Mouse (Mus musculus): Measurements from ENCODE around the gene Kcnj5. TPM values are rescaled to one million over a fixed set of nuclear protein-coding genes. Genes with fewer than 3 reads are reported as not detected.

Gene Kcnj5
- total and polyA plus RNA-seq, 3 experiments = not detected

DNA sequence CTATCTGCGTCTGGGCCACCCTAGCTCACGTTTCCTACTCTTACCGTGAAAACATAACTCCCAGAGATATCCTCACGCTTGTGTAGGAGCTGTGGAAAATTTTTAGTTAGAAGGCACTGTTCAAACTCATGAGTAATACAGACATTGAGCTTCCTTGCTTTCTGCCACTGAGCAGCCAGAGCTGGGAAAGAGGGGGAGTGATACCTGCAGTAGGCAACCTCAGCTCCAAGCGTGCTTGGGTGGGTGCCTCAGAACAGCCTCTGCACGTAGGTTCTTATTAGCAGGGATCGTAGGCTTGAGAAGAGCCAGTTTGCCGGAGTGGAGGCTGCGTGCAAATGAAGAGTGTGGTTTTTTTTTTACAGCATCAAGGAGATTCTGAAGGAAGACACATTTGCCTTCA lies 47.6 kb upstream of the Kcnj5 start:
- Histone ChIP-seq H3K79me2 (ENCODE audit: control insufficient read depth, insufficient read depth, low read length, poor library complexity) (no peaks in the 10 kb centered on the region), H3K4me1 (ENCODE audit: control insufficient read depth in 1 of 2, insufficient read depth in 2 of 2, low read length in 2 of 2) (no peaks in the 10 kb centered on the region), H3K9ac (ENCODE audit: control insufficient read depth, low read depth, low read length, poor library complexity, severe bottlenecking) (no peak overlapping the region), H3K27ac (ENCODE audit: control insufficient read depth, low read depth, low read length) (no peak overlapping the region), H3K4me3 (ENCODE audit: control insufficient read depth in 1 of 2, insufficient read depth in 1 of 2, low read depth in 2 of 2, low read length in 2 of 2) (no peak overlapping the region), H3K36me3 (ENCODE audit: control insufficient read depth in 1 of 2, insufficient read depth in 2 of 2, low read length in 2 of 2) (no peaks in the 10 kb centered on the region), H3K9me3 (replicated peaks; ENCODE audit: insufficient read depth, low read length) (no peaks in the 10 kb centered on the region), H3K27me3 (ENCODE audit: control insufficient read depth in 1 of 2, insufficient read depth in 2 of 2, low read length in 2 of 2) (no peaks in the 10 kb centered on the region)
- no peak for DNase-seq (ENCODE audit: low read depth, low spot score)
- TF ChIP-seq EP300 (IDR thresholded peaks at IDR 0.05; ENCODE audit: low read depth in 1 of 2, low read length in 2 of 2) = no peak
- no peak for TF ChIP-seq GATA1 (IDR thresholded peaks at IDR 0.05; ENCODE audit: low read depth, low read length)
- TF ChIP-seq CHD2 (IDR thresholded peaks at IDR 0.05; ENCODE audit: low read length) = no peak
- no peak for TF ChIP-seq SMC3 (IDR thresholded peaks at IDR 0.05; ENCODE audit: low read depth, low read length)
- no peak for TF ChIP-seq ELF1 (IDR thresholded peaks at IDR 0.05; ENCODE audit: low read depth, low read length)
- TF ChIP-seq CHD1 (IDR thresholded peaks at IDR 0.05; ENCODE audit: low read depth, low read length) = no peak
- TF ChIP-seq NRF1 (IDR thresholded peaks at IDR 0.05; ENCODE audit: insufficient read depth, low read depth, low read length, poor library complexity, severe bottlenecking) = no peak
- TF ChIP-seq KAT2A (conservative IDR thresholded peaks at IDR 0.05; ENCODE audit: low read depth, low read length) = no peak
- no peak for TF ChIP-seq MAFK (IDR thresholded peaks at IDR 0.05; ENCODE audit: borderline replicate concordance, low read depth, low read length)
- no peak for TF ChIP-seq POLR2AphosphoS2 (IDR thresholded peaks at IDR 0.05; ENCODE audit: low read length)

DNA sequence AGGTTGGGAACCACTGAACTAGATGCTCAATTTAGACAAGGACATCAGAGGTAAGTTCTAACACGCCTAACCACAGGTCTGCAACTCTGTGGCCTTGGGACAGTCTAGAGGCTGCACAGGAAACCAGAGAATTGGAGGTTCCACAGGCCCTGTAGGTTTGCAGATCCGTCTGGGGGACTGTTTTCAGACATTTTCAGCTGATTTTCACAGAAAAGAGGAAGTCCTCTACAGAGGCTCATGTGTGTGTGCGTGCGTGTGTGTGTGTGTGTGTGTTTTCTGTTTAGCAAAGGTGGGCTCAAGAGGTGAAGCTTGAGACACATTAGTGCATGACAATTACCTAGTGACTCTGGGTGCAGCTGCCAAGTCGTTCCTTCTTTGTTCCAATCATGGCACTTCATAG lies 46.9 kb upstream of the Kcnj5 start:
- Histone ChIP-seq H3K4me1 (ENCODE audit: control insufficient read depth in 1 of 2, insufficient read depth in 2 of 2, low read length in 2 of 2) (no peaks in the 10 kb centered on the region), H3K36me3 (ENCODE audit: control insufficient read depth in 1 of 2, insufficient read depth in 2 of 2, low read length in 2 of 2) (no peaks in the 10 kb centered on the region), H3K4me3 (ENCODE audit: control insufficient read depth in 1 of 2, insufficient read depth in 1 of 2, low read depth in 2 of 2, low read length in 2 of 2) (no peak overlapping the region)

DNA sequence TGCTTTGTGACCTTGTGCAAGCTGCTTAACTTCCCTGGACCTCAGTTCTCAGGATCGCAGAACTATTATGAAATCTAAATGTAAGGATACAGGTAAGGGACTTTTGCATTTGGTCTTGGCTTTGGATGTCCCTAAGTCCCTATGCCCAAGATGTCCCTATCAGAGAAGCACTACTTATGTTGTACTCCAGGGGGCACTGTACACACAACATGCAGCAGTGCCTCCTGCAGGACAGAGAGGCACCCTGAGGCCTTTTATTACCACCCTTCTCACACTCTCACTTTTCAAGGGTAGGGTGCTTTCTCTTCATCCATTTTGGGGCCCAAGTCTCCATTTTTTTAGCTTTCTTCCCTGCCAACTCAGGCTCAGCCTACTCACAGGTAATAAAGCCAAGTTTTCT lies 44.0 kb upstream of the Kcnj5 start:
- Histone ChIP-seq H3K4me3 (ENCODE audit: control insufficient read depth in 1 of 2, insufficient read depth in 1 of 2, low read depth in 2 of 2, low read length in 2 of 2) (no peak overlapping the region), H3K9me3 (replicated peaks; ENCODE audit: insufficient read depth, low read length) (no peaks in the 10 kb centered on the region), H3K79me2 (ENCODE audit: control insufficient read depth, insufficient read depth, low read length, poor library complexity) (no peaks in the 10 kb centered on the region), H3K9ac (ENCODE audit: control insufficient read depth, low read depth, low read length, poor library complexity, severe bottlenecking) (no peak overlapping the region), H3K27ac (ENCODE audit: control insufficient read depth, low read depth, low read length) (no peak overlapping the region), H3K27me3 (ENCODE audit: control insufficient read depth in 1 of 2, insufficient read depth in 2 of 2, low read length in 2 of 2) (peaks cover 0 to 1% of the 10 kb centered on the region in 2 experiments; a peak in 1 of 4 replicates), H3K4me1 (ENCODE audit: control insufficient read depth in 1 of 2, insufficient read depth in 2 of 2, low read length in 2 of 2) (no peaks in the 10 kb centered on the region), H3K36me3 (ENCODE audit: control insufficient read depth in 1 of 2, insufficient read depth in 2 of 2, low read length in 2 of 2) (no peaks in the 10 kb centered on the region)
- peak; percentile 36; the same call in 1 of the 2 replicates for TF ChIP-seq ZC3H11A (IDR thresholded peaks at IDR 0.05; ENCODE audit: low read depth, low read length)
- peak; percentile 58 for TF ChIP-seq RAD21 (IDR thresholded peaks at IDR 0.05; ENCODE audit: low read depth, low read length)
- peak; percentile 71 to 100 (median 83) for TF ChIP-seq CTCF (IDR thresholded peaks at IDR 0.05 in 2 of 3, conservative IDR thresholded peaks at IDR 0.05 in 1 of 3; ENCODE audit: control insufficient read depth in 1 of 3, insufficient read depth in 1 of 3, low read depth in 2 of 3, low read length in 3 of 3, poor library complexity in 1 of 3, severe bottlenecking in 1 of 3)
- no peak for TF ChIP-seq CHD2 (IDR thresholded peaks at IDR 0.05; ENCODE audit: low read length)
- TF ChIP-seq MAFK (IDR thresholded peaks at IDR 0.05; ENCODE audit: borderline replicate concordance, low read depth, low read length) = no peak
- TF ChIP-seq SMC3 (IDR thresholded peaks at IDR 0.05; ENCODE audit: low read depth, low read length) = peak; percentile 78
- DNase-seq (ENCODE audit: low read depth, low spot score) = peak; percentile 73

More for the DNA sequence above, 46.9 kb upstream of the Kcnj5 start:
- no peaks in the 10 kb centered on the region; a peak in 1 of 4 replicates for H3K27me3 ChIP-seq (ENCODE audit: control insufficient read depth in 1 of 2, insufficient read depth in 2 of 2, low read length in 2 of 2)
- H3K27ac ChIP-seq (ENCODE audit: control insufficient read depth, low read depth, low read length) = no peak overlapping the region
- DNase-seq (ENCODE audit: low read depth, low spot score) = peak; percentile 57
- H3K9me3 ChIP-seq (replicated peaks; ENCODE audit: insufficient read depth, low read length) = no peaks in the 10 kb centered on the region
- no peaks in the 10 kb centered on the region for H3K79me2 ChIP-seq (ENCODE audit: control insufficient read depth, insufficient read depth, low read length, poor library complexity)
- TF ChIP-seq ETS1 (IDR thresholded peaks at IDR 0.05; ENCODE audit: low read depth, low read length) (0 out of 2 replicates have a peak, but pooled peaks have one; percentile 11), CHD1 (IDR thresholded peaks at IDR 0.05; ENCODE audit: low read depth, low read length) (no peak)
- H3K9ac ChIP-seq (ENCODE audit: control insufficient read depth, low read depth, low read length, poor library complexity, severe bottlenecking) = no peak overlapping the region

Measured in MEL (cell line).